Mouse (Mus musculus): Measurements from ENCODE around the gene Ms4a1. TPM values are rescaled to one million over a fixed set of nuclear protein-coding genes. Genes with fewer than 3 reads are reported as not detected.
"Not testable (repeated sequence)": the region's sequence is repeated elsewhere in the genome, so short reads cannot be mapped to it uniquely, and the experiment has no call there.

Gene Ms4a1
- total RNA-seq (2014; fragmentation: Nextera tagmentation) (not detected in 2 replicates), total RNA-seq (2017) (not detected in 2 replicates)

DNA sequence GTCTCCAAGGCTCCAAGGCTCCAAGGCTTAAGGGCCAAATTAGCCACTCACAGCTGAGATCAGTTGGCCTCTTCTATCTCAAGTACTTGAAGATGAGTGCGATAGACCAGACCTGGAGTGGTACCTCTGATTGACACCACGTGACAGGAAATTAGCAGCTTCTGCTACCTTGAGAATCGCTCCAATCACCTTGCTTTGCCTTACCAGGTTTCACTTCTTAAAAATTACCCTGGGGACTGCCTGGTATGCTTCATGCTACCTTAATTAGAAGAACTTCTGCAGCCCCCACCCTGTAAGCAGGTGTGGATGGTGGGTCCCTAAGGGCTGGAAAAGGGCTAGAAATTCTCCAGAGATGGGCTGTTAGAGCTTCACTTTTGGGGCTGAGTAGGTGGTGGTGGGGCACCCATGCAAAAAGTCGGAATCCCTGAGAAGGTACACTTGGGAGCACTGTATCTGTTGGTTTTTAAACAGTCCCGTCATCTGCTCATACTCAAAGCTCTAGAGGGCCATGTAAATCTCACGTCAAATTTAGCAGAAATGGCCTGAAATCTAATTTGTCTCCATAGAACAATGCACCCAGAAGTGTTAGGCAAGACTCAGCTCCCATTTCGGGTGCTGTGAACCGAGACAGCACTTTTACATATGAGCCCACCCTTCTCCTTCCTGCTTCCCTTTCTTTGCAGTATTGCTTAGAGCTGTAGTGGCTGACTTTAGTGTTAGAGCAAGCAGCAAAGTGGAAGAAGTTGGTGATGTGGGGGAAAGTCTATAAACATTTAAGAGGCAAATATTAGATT is at the start of gene Ms4a1:
Gene Ms4a1 (minus strand): TSS at position 190 of the 794 bp plus-strand sequence.
- no peak for ATAC-seq (replicated peaks; ENCODE audit: poor library complexity, severe bottlenecking)

DNA sequence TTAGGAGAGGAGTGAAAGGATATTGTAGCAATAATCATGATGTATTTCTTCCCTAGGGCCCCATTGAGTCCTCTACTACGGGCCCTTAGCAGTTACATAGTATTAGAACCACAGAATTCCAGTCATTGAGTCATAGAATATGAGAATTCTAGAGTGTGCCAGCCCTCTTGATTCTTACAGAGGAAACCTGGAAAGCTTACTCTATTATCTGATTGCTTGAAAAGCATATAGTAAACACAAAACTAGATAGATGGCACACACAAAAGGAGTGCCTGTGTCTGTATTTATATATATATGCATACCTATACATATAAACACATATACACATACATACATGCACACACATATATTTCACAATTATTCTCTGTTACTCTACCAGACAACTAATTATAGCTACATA is 48.3 kb upstream of the Ms4a1 start, which contains the start of gene Ms4a14:
Gene Ms4a14 (minus strand): TSS at position 101 of the 400 bp plus-strand sequence.
- no peak for ATAC-seq (replicated peaks; ENCODE audit: poor library complexity, severe bottlenecking)

GRCm38 (mm10) chr19:11308888-11309287 is 42.8 kb upstream of the Ms4a1 start:
- ATAC-seq (replicated peaks; ENCODE audit: poor library complexity, severe bottlenecking) = no peak

- not testable (repeated sequence) for ATAC-seq (replicated peaks; ENCODE audit: poor library complexity, severe bottlenecking)
Observed at GRCm38 (mm10) chr19:11299529-11299928, 33.5 kb upstream of the Ms4a1 start.

- no peak for ATAC-seq (replicated peaks; ENCODE audit: poor library complexity, severe bottlenecking)
Observed at GRCm38 (mm10) chr19:11298939-11299338, 32.9 kb upstream of the Ms4a1 start.

GRCm38 (mm10) chr19:11293616-11294015 is 27.6 kb upstream of the Ms4a1 start:
- not testable (repeated sequence) for ATAC-seq (replicated peaks; ENCODE audit: poor library complexity, severe bottlenecking)

DNA sequence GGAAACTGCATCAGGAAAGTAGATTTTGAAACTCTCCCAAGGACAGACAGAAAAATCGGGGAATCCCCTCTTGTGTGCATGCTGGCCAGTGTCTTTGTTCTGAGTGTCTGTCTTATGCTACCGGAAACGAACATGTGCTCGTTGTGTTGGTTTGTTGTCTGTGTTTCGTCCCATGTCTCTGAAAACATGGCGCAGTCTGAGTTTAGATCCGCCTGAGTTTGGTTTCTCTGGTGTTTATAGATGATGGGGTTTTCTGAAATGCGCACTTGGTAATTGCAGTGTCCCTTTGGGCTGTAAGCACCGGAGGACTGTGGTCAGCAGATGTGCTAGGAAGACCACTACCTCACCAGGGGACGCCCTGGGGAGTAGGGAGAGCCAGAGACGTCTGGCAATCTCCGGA is 26.9 kb upstream of the Ms4a1 start:
- no peak for ATAC-seq (replicated peaks; ENCODE audit: poor library complexity, severe bottlenecking)

DNA sequence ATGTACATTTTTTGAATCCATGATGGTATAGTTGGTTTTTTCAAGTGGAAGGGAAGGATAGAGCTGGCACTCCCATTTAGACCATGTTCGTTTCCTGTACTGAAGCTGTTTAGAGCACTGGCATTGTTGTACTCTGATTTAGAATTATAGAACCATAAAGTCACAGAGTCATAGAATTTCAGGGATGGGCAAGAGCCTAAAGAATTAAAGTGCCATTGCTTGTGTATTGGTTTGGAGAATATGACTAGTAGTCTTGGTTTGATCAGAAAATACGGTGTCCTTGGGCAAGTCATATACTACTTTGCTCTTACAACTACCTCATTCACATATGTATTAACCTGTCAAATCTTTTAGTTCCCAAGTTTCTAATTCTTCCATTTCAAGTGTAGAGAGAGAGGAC is 17.7 kb upstream of the Ms4a1 start, which contains the start of gene Ms4a5:
Gene Ms4a5 (minus strand): TSS at position 101 of the 400 bp plus-strand sequence.
- ATAC-seq (replicated peaks; ENCODE audit: poor library complexity, severe bottlenecking) = no peak

DNA sequence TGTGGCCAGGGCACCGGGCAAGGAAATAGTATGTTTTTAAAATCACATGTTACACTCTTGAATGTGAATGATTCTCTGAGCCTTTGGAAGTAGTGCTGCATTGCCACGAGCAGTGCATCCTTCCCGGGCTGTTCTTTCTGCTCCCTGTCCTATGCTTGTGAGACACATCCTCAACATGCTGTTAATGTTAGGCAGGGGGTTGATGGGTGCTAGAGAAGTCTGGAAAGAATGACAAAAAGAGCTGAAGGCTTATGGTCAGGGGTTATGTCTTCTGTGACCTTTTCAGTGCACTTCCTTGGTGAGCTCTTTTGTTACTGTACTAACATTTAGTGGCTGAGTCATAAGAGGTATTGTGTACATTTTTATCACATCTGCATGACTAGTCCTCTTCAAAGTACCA is 14.2 kb upstream of the Ms4a1 start:
- no peak for ATAC-seq (replicated peaks; ENCODE audit: poor library complexity, severe bottlenecking)

DNA sequence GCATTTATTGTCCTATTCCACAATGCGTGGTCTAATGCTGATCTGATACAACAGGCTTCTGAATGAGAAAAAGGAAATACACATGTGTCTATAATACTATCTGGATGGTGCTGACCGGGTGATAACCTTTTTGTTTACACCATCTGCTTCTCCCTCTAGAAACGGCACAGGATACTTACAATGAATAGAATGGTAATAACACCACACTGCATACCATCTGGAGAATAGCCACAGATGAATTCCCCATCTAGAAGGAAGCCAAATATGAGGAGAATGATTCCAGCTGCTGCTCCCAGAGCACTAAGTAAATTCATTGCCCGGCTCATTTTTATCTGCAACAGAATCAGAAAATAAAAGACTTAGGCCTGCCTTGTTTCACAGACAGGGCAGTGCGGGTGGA is 10.4 kb upstream of the Ms4a1 start:
- no peak for ATAC-seq (replicated peaks; ENCODE audit: poor library complexity, severe bottlenecking)

DNA sequence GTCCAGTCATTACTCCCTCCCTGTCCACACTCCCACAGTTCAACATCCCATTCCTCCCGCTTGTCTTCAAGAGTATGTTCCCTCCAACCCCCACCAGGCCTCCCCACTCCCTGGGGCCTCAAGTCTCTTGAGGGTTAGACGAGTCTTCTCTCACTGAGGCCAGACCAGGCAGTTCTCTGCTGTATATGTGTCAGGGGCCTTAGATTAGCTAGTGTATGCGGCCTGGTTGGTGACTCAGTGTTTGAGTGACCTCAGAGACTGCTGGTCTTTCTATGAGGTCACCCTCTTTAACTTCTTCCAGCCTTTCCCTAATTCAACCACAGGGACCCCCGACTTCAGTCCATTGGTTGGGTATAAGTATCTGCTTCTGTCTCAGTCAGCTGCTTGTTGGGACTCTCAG is 915 bp upstream of the Ms4a1 start:
- no peak for ATAC-seq (replicated peaks; ENCODE audit: poor library complexity, severe bottlenecking)

DNA sequence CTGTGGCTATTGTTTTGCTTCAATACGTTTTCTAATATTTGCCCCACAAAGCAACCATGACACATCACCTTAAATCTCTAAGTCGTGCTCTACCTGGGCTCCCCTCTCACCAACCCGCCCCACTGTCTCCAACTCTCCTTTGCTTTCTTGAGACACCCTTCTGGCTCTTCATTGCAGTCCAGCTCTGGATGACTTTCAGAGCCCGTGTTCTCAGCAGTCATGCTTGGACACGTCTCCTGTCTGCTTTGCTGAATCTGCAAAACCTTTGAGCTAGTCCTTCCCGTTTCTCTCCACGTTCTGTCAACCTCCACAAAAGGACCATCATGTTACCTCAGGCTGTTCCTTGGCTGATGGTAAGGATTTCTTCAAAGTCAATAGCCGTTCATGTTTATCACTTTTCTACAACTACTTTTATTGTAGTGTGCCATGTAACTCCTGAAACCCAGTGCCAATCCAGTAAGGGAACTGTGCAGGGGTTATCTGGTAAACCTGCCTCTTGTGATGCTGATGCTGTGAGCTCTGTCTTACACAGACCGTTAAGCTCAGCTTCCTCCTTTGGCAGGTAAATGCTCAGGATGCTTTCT is 1.3 kb downstream of the Ms4a1 start:
- no peak for ATAC-seq (replicated peaks; ENCODE audit: poor library complexity, severe bottlenecking)

- ATAC-seq (replicated peaks; ENCODE audit: poor library complexity, severe bottlenecking) = peak; percentile 54
Observed at GRCm38 (mm10) chr19:11263549-11263948, 2.5 kb downstream of the Ms4a1 start.

- peak; percentile 50 for ATAC-seq (replicated peaks; ENCODE audit: poor library complexity, severe bottlenecking)
Observed at GRCm38 (mm10) chr19:11262932-11263331, 3.1 kb downstream of the Ms4a1 start.

DNA sequence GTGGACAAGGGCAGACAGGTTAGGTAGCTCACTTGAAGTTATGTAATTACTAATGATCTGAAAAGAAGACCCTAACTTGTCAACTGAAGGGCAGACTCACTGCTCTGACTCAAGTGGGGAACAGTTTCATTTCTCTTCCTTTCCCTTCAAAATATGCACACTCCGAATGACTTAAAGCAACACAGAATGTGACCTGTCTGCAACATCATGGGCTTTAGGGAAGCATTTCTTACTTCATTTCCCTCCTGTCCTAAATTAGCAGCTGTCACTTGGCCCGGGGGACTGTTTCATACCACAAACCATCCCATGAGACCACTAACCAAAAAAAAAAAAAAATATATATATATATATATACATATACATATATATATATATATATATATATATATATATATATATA is 4.5 kb downstream of the Ms4a1 start:
- peak; percentile 81 for ATAC-seq (replicated peaks; ENCODE audit: poor library complexity, severe bottlenecking)

GRCm38 (mm10) chr19:11244230-11244629 is 21.8 kb downstream of the Ms4a1 start:
- ATAC-seq (replicated peaks; ENCODE audit: poor library complexity, severe bottlenecking) = peak; percentile 99

DNA sequence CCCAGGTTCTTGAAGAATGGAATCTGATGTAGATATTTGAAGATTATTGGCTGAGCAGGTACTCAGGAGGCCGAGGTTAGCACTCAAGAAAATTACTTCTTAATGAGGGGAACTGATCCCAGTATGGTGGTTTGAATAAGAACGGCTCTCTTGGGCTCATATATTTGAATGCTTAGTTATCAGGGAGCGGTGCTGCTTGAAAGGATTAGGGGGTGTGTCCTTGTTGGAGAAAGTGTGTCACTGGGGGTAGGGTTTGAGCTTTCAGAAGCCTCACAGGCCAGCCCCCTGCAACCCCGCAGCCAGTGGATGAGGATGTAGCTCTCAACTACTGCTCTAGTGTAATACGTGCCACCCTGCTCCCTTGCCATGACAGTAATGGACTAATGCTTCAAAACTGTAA is 23.5 kb downstream of the Ms4a1 start:
- no peak for ATAC-seq (replicated peaks; ENCODE audit: poor library complexity, severe bottlenecking)

DNA sequence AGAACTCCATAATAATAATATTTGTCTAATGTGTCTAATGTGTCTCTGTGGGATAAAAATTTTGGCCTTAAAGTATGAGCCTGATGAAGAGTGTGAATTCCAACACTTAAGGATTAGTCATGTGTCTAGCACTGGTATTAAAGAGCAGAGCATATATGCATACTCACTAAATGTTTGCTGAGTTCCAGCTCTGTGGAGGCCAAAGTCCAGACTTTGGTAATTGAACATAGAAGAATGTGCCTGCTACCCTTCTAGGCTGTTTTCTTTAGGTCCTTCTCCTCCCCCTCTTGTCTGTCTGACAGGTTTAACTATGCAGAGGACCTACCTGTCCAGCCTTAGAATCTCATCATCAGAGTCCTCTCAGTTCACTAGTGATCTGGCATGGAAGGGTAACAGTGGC is 30.2 kb downstream of the Ms4a1 start:
- ATAC-seq (replicated peaks; ENCODE audit: poor library complexity, severe bottlenecking) = no peak

GRCm38 (mm10) chr19:11234921-11235735 is 30.9 kb downstream of the Ms4a1 start:
- no peak for ATAC-seq (replicated peaks; ENCODE audit: poor library complexity, severe bottlenecking)

DNA sequence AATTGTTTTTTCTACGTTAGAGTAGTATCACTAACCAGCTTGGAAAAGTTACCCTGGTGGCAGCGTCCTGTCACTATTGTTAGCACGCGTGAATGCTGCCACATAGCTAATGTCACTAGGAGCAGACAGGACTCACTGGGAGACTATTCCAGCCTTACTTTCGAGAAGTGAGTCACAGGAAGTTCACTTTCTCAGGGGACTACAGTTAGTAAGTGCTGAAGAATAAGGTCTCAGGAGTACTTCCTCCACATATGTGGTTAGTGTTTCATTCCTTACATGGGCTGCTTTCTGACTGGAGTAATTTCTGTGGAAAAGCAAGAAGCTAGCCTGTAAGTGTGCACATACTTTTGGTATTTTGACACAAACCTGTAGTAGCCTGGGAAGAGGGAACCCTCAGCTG is 31.8 kb downstream of the Ms4a1 start:
- ATAC-seq (replicated peaks; ENCODE audit: poor library complexity, severe bottlenecking) = peak; percentile 58

DNA sequence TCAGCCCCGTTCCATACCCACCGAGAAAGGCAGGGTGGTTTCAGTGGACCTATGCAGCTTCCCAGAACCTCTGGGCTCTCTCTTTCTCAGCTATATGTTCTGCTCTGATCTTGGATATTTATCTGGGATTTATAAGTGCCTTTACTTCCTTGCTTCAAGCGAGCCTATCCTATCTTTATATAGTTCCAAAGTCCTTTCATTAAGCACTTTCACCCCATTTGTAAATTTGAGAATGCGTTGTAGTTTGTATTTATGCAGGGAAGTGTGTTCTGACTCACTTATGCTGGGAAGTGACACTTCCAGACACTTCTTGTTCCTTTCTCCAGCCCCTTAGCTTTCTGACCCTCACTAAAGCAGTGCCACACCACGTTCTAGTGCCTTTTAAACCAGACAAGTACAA is 33.7 kb downstream of the Ms4a1 start, which contains the start of gene Ms4a12:
Gene Ms4a12 (minus strand): TSS at position 101 of the 400 bp plus-strand sequence.
- no peak for ATAC-seq (replicated peaks; ENCODE audit: poor library complexity, severe bottlenecking)
